Mouse (Mus musculus) bone marrow, adult 2 months (tissue): ENCODE data around the gene Cand1.

Source experiments
- CTCF ChIP-seq: fragments of 200-500 bp; IDR thresholded peaks from 2 replicates; pipeline ENCODE4 v1.5.1; 2011; ENCODE audit warnings: low read length, control low read depth; ENCODE audit not compliant: control insufficient read depth, insufficient read depth
- POLR2A ChIP-seq: fragments of 200-500 bp; IDR thresholded peaks from 2 replicates; pipeline ENCODE4 v1.6.1; 2011; ENCODE audit warnings: low read depth, mild to moderate bottlenecking, control low read depth, low read length, borderline replicate concordance; ENCODE audit not compliant: control insufficient read depth

GRCm38 (mm10) chr10:119212443-119212842 lies 27.4 kb downstream of the Cand1 start:
- no peak for TF ChIP-seq CTCF
- TF ChIP-seq POLR2A: no peak
